Mouse (Mus musculus) heart, adult 2 months (tissue): ENCODE results near the gene Pqlc2. TPM values are rescaled to one million over a fixed set of nuclear protein-coding genes. Genes with fewer than 3 reads are reported as not detected.

Experiments used
- DNase-seq, 2 experiments: peaks; one replicate each; pipeline ENCODE4 v3.0.0; 2021
- H3K27ac ChIP-seq: fragments of 200-600 bp; 2 replicates; pipeline ENCODE4 v1.8.1; 2022
- H3K27me3 ChIP-seq: fragments of 200-500 bp; 2 replicates; pipeline ENCODE4 v1.6.1; 2012; ENCODE audit warnings: mild to moderate bottlenecking, low read length, inconsistent platforms, mixed read lengths; ENCODE audit not compliant: control insufficient read depth, insufficient read depth
- H3K36me3 ChIP-seq: fragments of 200-500 bp; 2 replicates; pipeline ENCODE4 v1.6.1; 2012; ENCODE audit warnings: low read length, inconsistent platforms; ENCODE audit not compliant: control insufficient read depth, insufficient read depth
- H3K4me1 ChIP-seq: fragments of 200-500 bp; 2 replicates; pipeline ENCODE4 v1.6.1; 2011; ENCODE audit warnings: low read length; ENCODE audit not compliant: control insufficient read depth, insufficient read depth
- H3K4me3 ChIP-seq: fragments of 200-600 bp; 2 replicates; pipeline ENCODE4 v1.8.1; 2022
- H3K79me2 ChIP-seq: fragments of 200-500 bp; replicated peaks from 2 replicates; pipeline ENCODE4 v1.6.1; 2012; ENCODE audit warnings: mild to moderate bottlenecking, inconsistent platforms, low read length, moderate library complexity, mixed read lengths; ENCODE audit not compliant: control insufficient read depth, insufficient read depth
- H3K9ac ChIP-seq: fragments of 200-500 bp; 2 replicates; pipeline ENCODE4 v1.6.1; 2012; ENCODE audit warnings: low read depth, mild to moderate bottlenecking, control low read depth, inconsistent platforms, low read length, mixed read lengths
- CTCF ChIP-seq: fragments of 200-600 bp; IDR thresholded peaks from 2 replicates; pipeline ENCODE4 v1.8.1; 2022; ENCODE audit warnings: antibody characterized with exemption, mild to moderate bottlenecking, moderate library complexity
- EP300 ChIP-seq: fragments of 200-500 bp; IDR thresholded peaks from 2 replicates; pipeline ENCODE4 v1.6.1; 2011; ENCODE audit warnings: low read depth, low read length, control low read depth; ENCODE audit not compliant: insufficient read depth
- POLR2A ChIP-seq: fragments of 200-500 bp; IDR thresholded peaks from 2 replicates; pipeline ENCODE4 v1.6.1; 2011; ENCODE audit warnings: mild to moderate bottlenecking, low read depth, low read length, control low read depth; ENCODE audit not compliant: insufficient read depth
- WGBS: fragments of 180-500 bp; shearing (Covaris S2); methylation state at CpG from one replicate; pipeline ENCODE4 v1.1.7; 2018; 5-methylcytosine and 5-hydroxymethylcytosine counted together
- intact Hi-C: fragments of 180-260 bp; cut with DNase I; formaldehyde crosslinking; loops from one replicate; pipeline ENCODE4 v1.15.1; 2025
- polyA plus RNA-seq: library from polyadenylated mRNA; depleted of rRNA; stranded (reverse); fragments of >200 nt; gene quantifications from 2 replicates; pipeline ENCODE4 v1.2.3, GENCODE M21; 2012
- total RNA-seq, 2 experiments: library from RNA; stranded (reverse); gene quantifications; 2 replicates each; pipeline ENCODE4 v1.2.3; 2021

Gene Pqlc2
- total and polyA plus RNA-seq, 3 experiments: 5.1 to 22.8 (median 5.9) TPM

GRCm38 (mm10) chr4:139274573-139274972 lies 35.9 kb downstream of the Pqlc2 start:
- Histone ChIP-seq H3K4me3 (no peak overlapping the region), H3K9ac (no peak overlapping the region), H3K27ac (no peak overlapping the region), H3K79me2 (peaks cover 2% of the 10 kb centered on the region; the same call in 1 of the 2 replicates), H3K27me3 (no peaks in the 10 kb centered on the region), H3K36me3 (no peaks in the 10 kb centered on the region), H3K4me1 (peaks cover 3% of the 10 kb centered on the region; the same call in 1 of the 2 replicates)
- WGBS: 71% methylated on average over 7 of the region's 7 CpGs
- TF ChIP-seq CTCF (no peak), POLR2A (no peak), EP300 (no peak)
- intact Hi-C loops: no loop called here
- DNase-seq: no peak

- DNase-seq: no peak
- intact Hi-C loops: no loop called here
- H3K4me1 ChIP-seq: peaks cover 3% of the 10 kb centered on the region; the same call in 1 of the 2 replicates
- 87% methylated on average over 10 of the region's 10 CpGs for WGBS
- H3K79me2 ChIP-seq: peaks cover 3% of the 10 kb centered on the region; the same call in 1 of the 2 replicates
- no peak for TF ChIP-seq EP300
- no peak for TF ChIP-seq CTCF
- no peak for TF ChIP-seq POLR2A
- H3K4me3 ChIP-seq: no peak overlapping the region
- no peak overlapping the region for H3K9ac ChIP-seq
- H3K27me3 ChIP-seq: no peaks in the 10 kb centered on the region
- no peak overlapping the region for H3K27ac ChIP-seq
- no peaks in the 10 kb centered on the region for H3K36me3 ChIP-seq
These were observed 37.4 kb downstream of the Pqlc2 start for GRCm38 (mm10) chr4:139272951-139273680.

- H3K9ac ChIP-seq: no peak overlapping the region
- peaks cover 5% of the 10 kb centered on the region; the same call in 1 of the 2 replicates for H3K4me1 ChIP-seq
- no peaks in the 10 kb centered on the region for H3K36me3 ChIP-seq
- H3K79me2 ChIP-seq: peaks cover 5% of the 10 kb centered on the region; the same call in 1 of the 2 replicates
- no peaks in the 10 kb centered on the region for H3K27me3 ChIP-seq
- intact Hi-C loops: no loop called here
- H3K4me3 ChIP-seq: no peak overlapping the region
- WGBS: 86% methylated on average over 9 of the region's 9 CpGs
- H3K27ac ChIP-seq: no peak overlapping the region
- TF ChIP-seq EP300 (no peak), CTCF (no peak), POLR2A (no peak)
- no peak for DNase-seq
These were observed 38.9 kb downstream of the Pqlc2 start for GRCm38 (mm10) chr4:139271562-139271961.

GRCm38 (mm10) chr4:139270168-139270567 lies 40.3 kb downstream of the Pqlc2 start:
- Histone ChIP-seq H3K4me3 (no peak overlapping the region), H3K4me1 (peaks cover 5% of the 10 kb centered on the region; the same call in 1 of the 2 replicates), H3K27me3 (no peaks in the 10 kb centered on the region), H3K27ac (no peak overlapping the region), H3K79me2 (peaks cover 5% of the 10 kb centered on the region; the same call in 1 of the 2 replicates), H3K9ac (no peak overlapping the region), H3K36me3 (no peaks in the 10 kb centered on the region)
- intact Hi-C loops: no loop called here
- DNase-seq: no peak
- no peak for TF ChIP-seq POLR2A
- no peak for TF ChIP-seq CTCF
- no peak for TF ChIP-seq EP300
- WGBS: 93% methylated on average over 3 of the region's 3 CpGs

GRCm38 (mm10) chr4:139268242-139268641 lies 42.3 kb downstream of the Pqlc2 start:
- TF ChIP-seq POLR2A: no peak
- TF ChIP-seq CTCF: no peak
- no peak for TF ChIP-seq EP300
- Histone ChIP-seq H3K27me3 (no peaks in the 10 kb centered on the region), H3K79me2 (peaks cover 5% of the 10 kb centered on the region; the same call in 1 of the 2 replicates), H3K27ac (no peak overlapping the region), H3K9ac (no peak overlapping the region), H3K36me3 (no peaks in the 10 kb centered on the region), H3K4me1 (peaks cover 3% of the 10 kb centered on the region; the same call in 1 of the 2 replicates), H3K4me3 (no peak overlapping the region)
- no peak for DNase-seq
- 92% methylated on average over 1 of the region's 1 CpGs for WGBS
- intact Hi-C loops: no loop called here

GRCm38 (mm10) chr4:139267335-139267734 lies 43.2 kb downstream of the Pqlc2 start:
- Histone ChIP-seq H3K36me3 (no peaks in the 10 kb centered on the region), H3K27ac (no peak overlapping the region), H3K27me3 (no peaks in the 10 kb centered on the region), H3K9ac (no peak overlapping the region), H3K4me1 (peaks cover 3% of the 10 kb centered on the region; the same call in 1 of the 2 replicates), H3K4me3 (no peak overlapping the region), H3K79me2 (peaks cover 5% of the 10 kb centered on the region; the same call in 1 of the 2 replicates)
- intact Hi-C loops: no loop called here
- 80% methylated on average over 3 of the region's 3 CpGs for WGBS
- no peak for TF ChIP-seq CTCF
- no peak for TF ChIP-seq EP300
- no peak for TF ChIP-seq POLR2A
- DNase-seq: no peak
